Mouse (Mus musculus): Measurements from ENCODE around the gene Bcorl1.

Bcorl1 gene

DNA sequence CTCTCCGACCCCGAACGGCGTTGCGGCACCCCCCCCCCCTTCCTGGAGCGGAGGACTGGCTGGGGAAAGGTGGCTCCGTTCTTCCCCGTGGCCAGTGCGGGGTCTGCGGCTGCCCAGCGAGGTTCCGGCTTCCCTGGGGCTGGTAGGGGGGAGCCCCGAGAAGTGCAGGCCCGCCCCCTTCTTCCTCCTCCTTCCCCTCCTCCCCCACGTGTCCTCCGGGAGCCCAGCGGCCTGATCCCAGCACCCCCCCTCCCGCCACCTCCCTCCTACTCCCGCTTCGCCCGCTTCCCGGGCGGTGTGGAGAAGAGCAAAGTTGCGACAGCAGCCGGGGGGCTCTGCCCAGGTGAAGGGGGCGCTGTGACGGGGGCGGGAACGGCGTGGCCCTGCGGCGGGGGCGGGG is at the start of gene Bcorl1:
Gene Bcorl1, plus strand, starts transcription at position 218 of the 400 bp plus-strand sequence.
- in situ Hi-C loops (cut with MboI, MseI), result loop anchor here (5.0 kb wide), 1 partner anchor 194 kb away; the partner anchor contains the start of gene Sash3

DNA sequence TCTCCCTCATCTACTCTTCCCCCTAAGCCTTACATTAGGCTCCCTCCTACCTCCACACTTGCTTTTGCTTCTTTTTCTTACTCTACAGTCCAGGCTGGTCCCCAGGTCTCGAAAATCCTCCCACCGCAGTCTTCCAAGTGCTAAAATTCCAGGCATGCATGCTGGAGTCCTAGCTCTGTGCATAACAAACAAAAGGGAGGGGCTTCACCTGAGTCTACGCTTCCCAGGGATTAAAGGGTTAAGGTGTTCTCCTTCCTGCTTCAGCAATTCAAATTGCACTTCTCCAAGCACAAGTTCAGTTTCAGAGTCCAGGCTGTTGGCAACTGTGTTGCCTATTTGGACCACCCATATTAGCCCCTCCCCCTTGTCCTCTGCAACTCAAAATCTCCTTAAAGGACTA is 49.7 kb upstream of the Bcorl1 start:
- in situ Hi-C loops (cut with MboI, MseI), result no loop called here

DNA sequence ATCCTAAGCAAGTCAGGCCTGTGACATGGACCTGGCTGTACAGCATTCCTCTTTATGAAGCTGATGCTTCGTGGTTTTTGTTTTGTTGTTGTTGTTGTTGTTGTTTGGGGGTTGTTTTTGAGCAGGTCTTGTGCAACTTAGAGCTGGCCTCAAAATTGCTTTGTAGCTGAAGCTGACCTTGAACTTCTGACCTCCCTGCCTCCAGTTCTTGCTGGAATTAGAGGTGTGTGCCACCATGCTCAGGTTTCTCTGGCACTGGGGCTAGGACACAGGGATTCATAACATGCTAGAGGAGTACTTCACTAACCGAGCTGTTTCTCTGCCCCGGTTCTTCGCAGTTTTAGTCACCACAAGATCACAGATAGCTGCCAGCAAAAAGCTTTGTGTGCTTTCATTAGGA is 35.8 kb upstream of the Bcorl1 start:
- in situ Hi-C loops (cut with MboI, MseI), result no loop called here

DNA sequence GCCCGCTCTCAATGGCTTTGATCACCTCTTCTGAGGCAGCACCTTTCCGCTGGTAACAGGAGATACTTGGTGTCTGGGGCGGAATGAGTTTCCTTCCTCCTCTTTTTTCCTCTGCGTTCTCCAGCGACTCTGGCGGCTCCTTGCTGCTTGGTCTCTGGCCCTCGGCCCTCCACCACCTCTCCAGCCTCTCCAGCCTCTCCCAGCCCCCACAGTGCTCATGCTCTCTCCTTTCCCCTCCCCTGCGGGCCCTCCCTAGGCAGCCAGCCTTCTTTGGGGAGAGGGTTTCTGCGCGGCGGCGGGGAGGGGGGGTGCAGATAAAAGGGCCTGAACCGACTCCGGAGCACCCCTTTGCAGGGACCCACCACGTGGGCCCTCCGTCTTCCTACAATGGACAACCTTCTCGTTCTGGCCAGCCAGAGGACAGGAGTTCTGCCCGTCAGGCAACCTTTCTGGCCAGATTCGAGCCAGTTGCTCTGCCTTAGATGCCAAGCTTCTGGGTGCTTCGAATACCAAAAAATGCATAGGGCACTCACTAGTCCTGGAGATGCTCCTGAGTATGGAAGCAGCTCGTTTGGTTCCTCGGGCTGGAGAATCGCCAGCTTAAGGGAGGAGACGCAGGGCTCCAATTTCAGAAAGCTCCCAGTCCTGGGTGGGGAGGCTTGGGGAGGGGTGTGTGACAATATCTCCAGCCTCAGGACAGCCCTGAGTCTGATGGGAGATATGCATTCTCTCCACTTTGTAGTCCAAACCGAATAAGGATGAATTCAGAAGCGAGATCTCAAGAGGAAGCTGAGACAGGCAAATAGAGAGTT is 30.2 kb upstream of the Bcorl1 start:
- in situ Hi-C loops (cut with MboI, MseI), result no loop called here

DNA sequence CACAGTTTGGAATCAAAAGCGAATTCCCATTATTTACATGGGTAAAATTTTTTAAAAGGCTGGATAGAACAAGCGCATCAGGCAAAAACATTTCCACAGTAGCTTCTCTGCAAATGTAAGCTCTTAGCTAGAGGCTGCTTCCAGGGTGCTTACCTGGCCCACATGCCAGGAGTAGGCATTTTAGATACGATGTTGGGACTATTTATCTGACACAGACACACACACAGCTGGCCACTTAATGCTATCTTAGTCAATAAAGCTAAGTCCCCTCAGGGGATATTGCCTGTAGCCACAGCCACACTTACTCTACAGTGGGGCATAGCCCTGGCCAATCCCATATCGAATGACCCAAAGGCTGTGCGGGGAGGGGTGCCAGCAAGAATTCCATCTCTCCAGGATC is 29.4 kb upstream of the Bcorl1 start:
- in situ Hi-C loops (cut with MboI, MseI), result no loop called here

DNA sequence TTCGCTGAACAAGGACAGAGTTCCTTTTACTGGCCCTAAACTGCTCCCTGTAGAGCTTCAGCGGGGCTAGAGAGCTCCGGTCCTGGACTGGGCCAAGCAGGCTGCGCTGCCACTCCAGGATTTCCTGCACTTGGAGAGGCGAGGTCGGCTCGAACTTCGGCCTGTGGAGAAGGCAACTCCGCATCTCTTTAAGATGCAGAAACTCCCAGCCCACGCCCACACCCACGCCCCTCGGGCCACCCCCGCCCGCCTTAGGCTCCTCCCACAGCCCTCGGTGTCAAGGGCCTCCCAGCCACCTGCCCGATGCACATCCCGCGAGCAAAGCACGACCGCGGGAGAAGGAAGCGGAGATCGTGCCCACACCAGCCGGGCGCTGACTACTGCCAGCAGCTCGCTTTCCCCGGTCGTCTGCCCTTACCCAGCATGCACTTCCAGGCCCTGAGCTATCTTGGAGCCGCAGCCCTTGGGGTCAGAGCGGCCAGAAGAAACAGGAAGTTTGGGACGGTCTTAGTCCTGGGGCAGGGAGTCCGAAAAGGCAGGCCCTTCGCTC is 26.6 kb upstream of the Bcorl1 start:
- in situ Hi-C loops (cut with MboI, MseI), result no loop called here

DNA sequence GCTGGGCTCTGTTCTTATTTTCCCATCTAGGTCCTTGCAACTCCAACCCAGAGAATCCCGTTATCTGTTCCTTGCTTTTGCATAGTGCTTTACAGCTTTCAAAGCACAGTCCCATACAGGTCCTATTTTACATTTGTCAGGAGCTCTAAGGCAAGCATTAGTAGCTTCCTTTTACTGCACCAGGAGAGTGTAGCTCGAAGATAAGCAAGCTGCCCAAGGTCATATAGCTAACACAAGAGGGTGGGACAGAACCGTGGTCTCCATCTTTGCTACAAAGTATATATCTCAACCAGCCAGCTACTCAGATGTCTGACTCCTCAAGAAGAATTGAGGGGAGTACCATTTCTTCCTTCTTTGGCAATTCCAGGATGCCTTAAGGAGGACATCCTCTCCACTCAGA is 23.7 kb upstream of the Bcorl1 start:
- in situ Hi-C loops (cut with MboI, MseI), result no loop called here

DNA sequence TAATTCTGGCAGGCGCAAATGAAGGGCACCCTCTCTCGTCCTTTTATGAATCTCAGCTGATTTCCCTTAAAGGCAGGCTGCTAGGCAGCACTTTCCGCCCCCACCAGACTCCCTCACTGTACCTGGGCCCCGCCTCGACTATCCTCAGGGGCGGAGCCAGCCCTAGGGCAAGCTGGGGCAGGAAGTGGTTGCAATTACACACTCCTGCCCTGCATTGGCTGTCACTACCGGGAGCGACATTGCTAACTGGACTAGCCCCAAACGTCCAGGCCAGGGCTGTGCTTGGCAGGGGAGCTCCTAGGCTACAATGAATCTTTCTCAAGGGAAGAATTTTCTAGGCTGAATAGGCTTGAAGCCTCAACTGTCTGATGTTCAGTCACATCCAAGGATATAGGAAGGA is 23.0 kb upstream of the Bcorl1 start:
- in situ Hi-C loops (cut with MboI, MseI), result no loop called here

DNA sequence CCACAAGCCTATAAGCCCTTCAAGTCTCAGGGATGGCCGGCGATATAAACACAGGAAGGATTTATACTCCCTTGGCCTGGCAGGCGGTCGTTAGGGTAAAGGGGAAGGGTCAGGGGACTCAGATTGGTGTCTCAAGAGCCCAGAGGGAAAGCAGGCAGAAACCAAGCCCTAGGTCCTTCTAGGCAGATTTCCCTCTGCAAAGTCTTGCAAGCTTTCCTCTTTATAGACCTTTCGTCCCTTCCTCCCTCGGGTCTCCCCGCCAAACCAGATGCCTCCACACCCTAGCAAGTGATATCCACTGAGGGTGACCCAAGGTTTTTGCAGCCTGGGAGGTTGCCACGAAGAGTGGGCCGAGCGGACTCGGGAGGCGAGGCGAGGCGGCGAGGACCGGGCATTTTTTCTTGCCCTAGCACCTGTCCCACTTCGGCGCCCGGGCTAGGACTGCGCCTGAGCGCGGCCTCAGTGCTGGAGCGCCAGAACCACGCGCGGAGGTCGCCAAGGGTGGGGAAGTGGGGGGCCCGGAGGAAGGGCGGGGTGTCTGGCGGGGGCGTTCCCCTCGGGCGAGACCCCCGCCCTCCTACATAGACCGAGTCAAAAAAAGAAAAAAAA is 613 bp upstream of the Bcorl1 start:
- in situ Hi-C loops (cut with MboI, MseI), result loop anchor here (5.0 kb wide), 1 partner anchor 193 kb away; the partner anchor contains the start of gene Sash3

DNA sequence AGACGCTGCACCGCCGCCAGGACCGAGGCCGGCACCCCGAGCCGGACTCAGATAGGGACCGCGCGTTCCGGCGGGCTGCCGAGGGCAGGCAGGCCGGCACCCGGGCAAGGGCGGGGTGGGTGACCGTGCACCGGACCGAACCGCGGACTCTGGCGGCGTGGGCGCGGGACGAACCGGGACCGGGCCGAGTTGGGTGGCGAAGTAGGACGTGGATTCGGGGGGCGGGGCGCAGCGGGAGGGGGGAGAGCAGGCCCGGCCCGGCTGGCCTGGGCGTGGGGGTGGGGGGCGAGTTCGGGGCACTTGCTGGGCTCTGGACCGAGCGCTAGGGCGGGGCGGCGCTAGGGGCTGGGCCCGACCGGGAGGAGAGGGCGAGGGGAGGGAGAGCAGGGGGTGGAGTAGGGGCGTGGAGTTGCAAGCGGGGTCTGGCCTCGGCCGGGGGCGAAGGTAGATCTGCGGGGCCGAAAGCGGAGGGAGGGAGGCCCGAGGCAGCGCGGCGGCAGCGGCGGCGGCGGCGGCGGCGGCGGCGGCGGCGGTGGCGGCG is 533 bp downstream of the Bcorl1 start:
- in situ Hi-C loops (cut with MboI, MseI), result loop anchor here (5.0 kb wide), 1 partner anchor 194 kb away; the partner anchor contains the start of gene Sash3

DNA sequence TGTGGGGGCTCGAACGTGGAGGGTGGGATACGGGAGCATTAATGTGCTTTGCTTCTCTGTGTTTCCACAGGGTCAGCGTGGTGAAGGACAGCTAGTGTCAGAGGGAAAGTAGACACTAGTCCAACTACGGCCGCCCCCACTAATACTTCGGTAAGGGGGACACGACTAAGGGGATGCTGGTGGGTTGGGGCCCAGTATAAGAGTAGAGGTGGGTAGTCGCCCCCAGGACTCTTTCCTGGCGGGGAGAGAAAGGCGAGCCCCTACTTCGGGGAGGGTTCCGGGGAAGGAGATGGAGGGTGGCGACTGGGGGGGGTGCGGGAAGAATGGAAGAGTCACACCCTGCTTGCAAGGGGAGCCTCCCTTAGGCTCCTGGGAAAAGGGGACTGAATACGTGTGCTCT is 1.6 kb downstream of the Bcorl1 start:
- in situ Hi-C loops (cut with MboI, MseI), result loop anchor here (5.0 kb wide), 1 partner anchor 195 kb away; the partner anchor contains the start of gene Sash3

DNA sequence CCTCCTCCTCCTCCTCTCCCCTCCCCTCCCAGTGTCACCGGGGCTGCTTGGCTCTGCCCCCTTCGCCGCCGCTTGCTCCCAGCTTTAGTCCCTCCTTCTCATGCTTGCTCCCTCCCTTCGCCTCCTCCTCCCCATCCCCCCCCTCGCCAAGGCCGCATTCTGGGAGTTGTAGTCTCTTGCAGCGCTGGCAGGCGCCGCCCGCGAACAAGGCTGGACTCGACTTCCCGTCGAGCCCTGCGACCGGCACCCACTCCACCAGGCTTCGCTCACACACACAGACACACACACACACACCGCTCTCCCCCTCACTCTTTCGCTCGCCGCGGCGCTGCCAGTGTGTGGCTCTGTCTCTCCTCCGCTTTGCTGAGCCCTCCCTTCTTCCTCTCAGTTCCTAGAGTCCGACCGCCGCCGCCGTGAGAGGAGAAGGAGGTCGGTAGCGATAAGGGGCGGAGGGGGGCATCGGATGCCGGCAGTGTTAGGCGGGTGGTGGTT is 2.3 kb downstream of the Bcorl1 start:
- in situ Hi-C loops (cut with MboI, MseI), result loop anchor here (5.0 kb wide), 1 partner anchor 196 kb away; the partner anchor contains the start of gene Sash3

DNA sequence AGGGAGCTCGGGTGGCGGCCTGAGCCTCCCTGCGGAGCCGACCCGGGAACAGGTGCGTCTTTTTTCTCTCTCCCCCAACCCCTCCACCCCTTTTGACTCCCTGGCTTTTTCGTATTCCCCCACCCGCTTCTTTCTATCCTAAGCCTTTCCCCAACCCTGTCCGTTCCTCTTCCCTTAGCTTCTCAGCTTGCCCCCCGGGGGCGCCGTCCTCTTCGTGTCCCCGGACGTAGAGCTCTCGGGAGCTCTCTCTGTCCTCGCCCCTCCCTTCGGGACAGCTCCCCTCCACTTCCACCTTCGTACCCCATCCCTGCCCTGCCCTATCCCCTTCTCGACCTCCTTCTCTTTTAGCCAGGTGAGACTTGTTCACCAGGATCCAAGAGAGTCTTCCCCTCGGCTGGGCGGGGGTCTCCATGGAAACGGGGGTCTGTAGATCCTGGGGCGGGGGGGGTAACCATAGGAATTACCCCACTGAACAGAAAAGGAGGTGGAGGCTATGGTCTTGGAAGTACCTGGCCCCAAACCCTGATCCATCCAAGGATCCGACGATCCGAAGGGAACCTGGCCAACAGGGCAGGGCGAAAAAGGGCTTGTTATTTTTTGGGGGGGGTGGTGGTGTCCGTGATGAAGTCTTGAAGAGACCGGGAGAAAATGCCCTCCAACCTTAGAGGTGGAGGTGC is 2.9 kb downstream of the Bcorl1 start:
- in situ Hi-C loops (cut with MboI, MseI), result loop anchor here (5.0 kb wide), 1 partner anchor 197 kb away; the partner anchor contains the start of gene Sash3

DNA sequence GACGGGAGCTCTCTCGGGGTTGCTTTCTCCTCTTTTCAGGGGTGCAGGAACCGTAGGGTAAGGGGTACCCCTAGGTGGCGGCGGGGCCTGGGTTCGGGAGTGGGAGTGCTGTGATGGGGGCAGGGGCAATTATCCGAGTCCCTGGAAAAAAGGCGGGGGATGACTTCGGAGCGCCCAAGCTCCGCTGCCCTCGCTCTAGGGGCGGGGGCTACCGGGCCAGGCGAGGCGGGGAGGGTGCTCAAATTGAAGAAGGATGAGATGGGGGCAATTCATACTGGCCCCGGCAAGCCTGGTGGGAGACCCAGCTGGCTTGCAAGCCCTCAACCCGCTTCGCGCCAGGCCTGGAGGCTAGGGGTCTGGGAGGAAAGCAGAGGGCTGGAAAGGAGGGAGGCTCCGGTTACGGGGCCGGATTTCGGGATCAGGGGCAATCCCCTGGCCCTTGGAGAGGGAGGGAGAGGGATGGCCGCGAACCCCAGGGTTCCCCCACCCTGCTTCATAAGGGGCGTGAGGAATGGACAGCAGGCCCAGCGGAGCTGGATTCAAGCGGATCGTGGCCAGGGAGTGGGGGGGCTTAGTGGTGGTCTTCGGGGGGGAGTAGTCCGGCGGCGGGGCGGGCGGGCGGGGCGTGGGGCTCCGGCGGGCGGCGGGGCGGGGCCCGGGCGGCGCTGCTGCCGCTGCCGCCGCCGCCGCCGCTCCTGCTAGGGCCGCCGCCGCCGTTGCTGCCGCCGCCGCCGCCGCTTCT is 3.7 kb downstream of the Bcorl1 start:
- in situ Hi-C loops (cut with MboI, MseI), result loop anchor here (5.0 kb wide), 1 partner anchor 198 kb away; the partner anchor contains the start of gene Sash3

DNA sequence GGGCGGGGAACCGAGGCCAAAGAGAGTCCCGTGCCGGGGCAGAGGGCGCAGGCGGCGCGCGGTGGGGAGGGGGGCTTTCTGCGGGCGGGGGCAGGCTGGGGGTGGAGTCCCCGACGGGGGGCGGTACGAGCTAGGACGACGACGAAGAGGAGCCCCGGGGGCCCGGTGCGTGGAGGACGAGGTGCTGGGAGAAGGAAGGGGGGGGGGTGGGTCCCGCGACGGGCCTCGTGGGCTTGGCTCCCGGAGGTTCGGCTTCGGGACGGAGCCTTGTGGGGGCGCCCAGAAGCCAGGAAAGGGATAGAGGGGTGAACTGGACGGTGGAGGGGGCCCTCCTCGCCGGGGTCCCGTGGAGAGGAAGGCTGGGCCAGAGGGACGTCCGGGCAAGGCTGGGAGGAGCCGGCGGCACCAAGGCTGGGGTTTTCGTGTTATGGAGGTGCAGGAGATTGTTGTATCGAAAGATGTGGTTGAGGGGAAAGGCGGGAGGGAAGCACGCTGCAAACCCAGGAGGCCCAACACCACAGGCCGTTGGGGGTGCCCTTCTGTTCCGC is 4.3 kb downstream of the Bcorl1 start:
- in situ Hi-C loops (cut with MboI, MseI), result no loop called here

DNA sequence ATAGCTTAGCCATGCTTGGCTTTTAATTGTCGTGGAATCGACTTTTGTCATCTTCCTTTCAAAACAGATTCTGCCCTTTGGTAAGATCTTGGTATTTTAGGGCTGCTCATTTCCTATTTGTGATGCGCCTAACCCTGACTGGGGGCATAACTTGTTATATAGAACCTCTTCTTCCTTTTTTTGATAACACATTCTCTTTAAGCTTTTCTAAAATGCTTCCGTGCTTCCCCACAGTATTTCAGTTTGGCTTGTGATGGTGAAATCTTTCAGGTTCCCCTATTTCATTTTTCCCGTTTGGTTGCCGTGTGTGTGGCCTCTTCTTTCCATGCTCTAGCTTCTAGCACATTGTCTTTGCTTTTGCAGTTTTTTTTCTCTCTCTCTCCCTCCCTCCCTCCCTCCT is 14.2 kb downstream of the Bcorl1 start:
- in situ Hi-C loops (cut with MboI, MseI), result no loop called here

DNA sequence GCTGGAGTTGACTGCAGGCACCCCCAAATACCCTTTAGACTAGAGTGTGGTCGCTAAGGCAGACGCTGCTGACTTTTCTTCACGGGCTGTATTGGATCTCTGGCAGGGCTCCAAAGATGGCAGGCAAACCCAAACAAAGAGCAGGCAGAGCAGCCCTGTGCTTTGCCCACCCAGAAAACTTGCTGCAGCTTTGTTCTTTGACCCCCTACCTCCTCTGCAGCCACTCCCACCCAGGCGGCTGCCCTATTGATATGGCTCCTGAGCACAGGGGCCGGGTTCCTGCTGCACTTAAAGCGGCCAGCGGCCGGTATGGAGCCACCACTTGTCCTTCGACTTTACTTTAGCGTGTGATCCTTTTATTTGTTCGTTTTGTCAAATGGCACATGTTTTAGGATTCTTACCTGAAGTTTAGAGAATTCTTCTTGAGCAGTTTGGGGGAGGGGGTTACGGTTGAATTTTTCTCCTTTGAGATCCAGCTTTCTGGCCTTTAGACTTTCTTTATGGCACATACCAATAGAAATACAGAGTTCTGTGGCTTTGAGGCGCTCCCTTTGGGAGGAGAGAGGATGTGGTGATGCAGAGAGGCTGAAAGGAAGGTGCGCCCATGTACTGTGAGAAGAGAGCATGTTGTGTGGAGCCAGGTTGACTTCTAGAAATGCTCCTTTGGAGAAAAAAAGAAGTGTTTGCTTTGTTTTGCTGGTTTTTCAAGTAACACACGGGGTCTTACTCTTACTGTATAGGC is 24.8 kb downstream of the Bcorl1 start:
- in situ Hi-C loops (cut with MboI, MseI), result no loop called here

DNA sequence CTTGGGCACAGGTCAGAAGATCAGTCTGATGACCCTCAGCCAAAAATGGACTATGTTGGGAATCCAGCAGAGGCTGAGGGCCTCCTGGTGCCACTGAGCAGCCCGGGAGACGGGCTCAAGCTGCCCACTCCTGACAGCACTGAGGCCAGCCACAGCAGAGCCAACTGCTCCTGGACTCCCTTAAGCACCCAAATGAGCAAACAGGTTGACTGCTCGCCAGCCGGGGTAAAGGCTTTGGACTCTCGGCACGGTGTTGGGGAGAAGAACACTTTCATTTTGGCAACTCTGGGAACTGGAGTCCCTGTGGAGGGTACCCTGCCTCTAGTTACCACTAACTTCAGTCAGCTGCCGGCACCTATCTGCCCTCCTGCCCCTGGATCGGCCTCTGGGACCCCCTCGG is 26.7 kb downstream of the Bcorl1 start:
- in situ Hi-C loops (cut with MboI, MseI), result no loop called here

DNA sequence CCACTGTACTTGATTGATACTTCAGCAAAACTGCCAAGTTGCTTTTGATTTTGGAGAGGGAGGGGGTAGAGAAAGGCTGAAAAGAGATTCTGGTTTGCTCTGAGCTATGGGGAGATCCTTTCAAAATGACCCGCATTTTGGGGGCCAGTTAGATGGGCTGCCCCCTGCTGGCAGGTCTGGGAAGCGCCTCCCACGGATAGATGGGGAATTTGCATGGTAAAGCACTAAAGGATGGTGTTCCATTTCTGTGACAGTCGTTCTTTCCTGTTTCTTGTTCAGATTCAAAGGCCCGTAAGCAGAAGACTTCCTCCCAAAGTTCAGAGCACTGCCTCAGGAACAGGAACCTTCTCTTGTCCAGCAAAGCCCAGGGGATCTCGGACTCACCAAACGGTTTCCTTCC is 42.5 kb downstream of the Bcorl1 start:
- in situ Hi-C loops (cut with MboI, MseI), result no loop called here

DNA sequence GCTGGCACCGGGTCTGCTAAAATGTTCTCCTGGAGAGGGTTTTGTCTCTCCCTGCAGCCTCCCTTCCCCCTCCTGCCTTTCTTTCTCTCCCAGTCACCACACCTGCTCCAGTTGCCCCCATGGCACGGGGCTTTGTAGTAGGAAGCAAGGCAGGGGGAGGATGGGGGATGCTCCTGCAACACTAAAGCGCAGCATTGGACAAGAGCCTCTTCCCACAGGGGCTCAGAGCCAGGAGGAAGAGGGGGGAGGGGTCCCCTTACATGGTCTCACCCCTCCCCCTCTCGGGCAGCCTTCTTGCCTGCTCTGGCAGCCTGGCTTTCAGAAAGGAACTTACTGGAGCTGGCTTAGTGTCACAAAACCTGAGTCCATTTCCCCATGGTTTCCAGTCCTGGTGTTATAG is 44.8 kb downstream of the Bcorl1 start:
- in situ Hi-C loops (cut with MboI, MseI), result no loop called here

All from T-helper 2 cell (primary cell).